Mouse (Mus musculus) urinary bladder, adult 2 months (tissue): ENCODE data around the gene Pdlim4. TPM values are rescaled to one million over a fixed set of nuclear protein-coding genes. Genes with fewer than 3 reads are reported as not detected.
"Not testable (repeated sequence)": the region's sequence is repeated elsewhere in the genome, so short reads cannot be mapped to it uniquely, and the experiment has no call there.

Source experiments
- DNase-seq: peaks from one replicate; pipeline ENCODE4 v3.0.0; 2022; ENCODE audit warnings: low spot score
- polyA plus RNA-seq: library from polyadenylated mRNA; depleted of rRNA; stranded (reverse); fragments of >200 nt; gene quantifications from 2 replicates; pipeline ENCODE4 v1.2.3, GENCODE M21; 2012; rRNA removed

Pdlim4 gene
- polyA plus RNA-seq, 1 experiment: 183 TPM

GRCm38 (mm10) chr11:54017596-54017995, 51.2 kb downstream of the Pdlim4 start:
- no peak for DNase-seq

GRCm38 (mm10) chr11:54016051-54016450, 52.8 kb downstream of the Pdlim4 start:
- no peak for DNase-seq

GRCm38 (mm10) chr11:54012961-54013360, 55.9 kb downstream of the Pdlim4 start:
- no peak for DNase-seq

- no peak for DNase-seq
Measured at GRCm38 (mm10) chr11:54011255-54011654, 57.6 kb downstream of the Pdlim4 start.

- DNase-seq: no peak
Measured at GRCm38 (mm10) chr11:54008416-54008920, 60.3 kb downstream of the Pdlim4 start.

GRCm38 (mm10) chr11:54007717-54008116, 61.1 kb downstream of the Pdlim4 start:
- DNase-seq: no peak

GRCm38 (mm10) chr11:54006901-54007300, 61.9 kb downstream of the Pdlim4 start:
- no peak for DNase-seq

GRCm38 (mm10) chr11:54006362-54006761, 62.5 kb downstream of the Pdlim4 start:
- DNase-seq: not testable (repeated sequence)

Other genes starting within 250 kb of the Pdlim4 start
- gene Gm12216, start 209.8 kb downstream of the Pdlim4 start, polyA plus RNA-seq: 16.5 and 17.0 TPM in 2 replicates
- gene Slc22a5, start 177.4 kb downstream of the Pdlim4 start, polyA plus RNA-seq: 26.2 and 30.0 TPM in 2 replicates
- 18.8 and 20.5 TPM in 2 replicates for gene Slc22a21, start 88.7 kb downstream of the Pdlim4 start, polyA plus RNA-seq
- gene Slc22a4, start 40.9 kb downstream of the Pdlim4 start, polyA plus RNA-seq: 1.5 and 2.6 TPM in 2 replicates
- 26.5 and 26.7 TPM in 2 replicates for gene P4ha2, start 31.1 kb upstream of the Pdlim4 start, polyA plus RNA-seq
- gene Csf2, start 180.7 kb upstream of the Pdlim4 start, polyA plus RNA-seq: 0.09 TPM in 1 of 2 replicates, not detected in the other
- gene Il3, start 198.3 kb upstream of the Pdlim4 start, polyA plus RNA-seq: not detected in 2 replicates
- 0.96 and 1.1 TPM in 2 replicates for gene Acsl6, start 234.8 kb upstream of the Pdlim4 start, polyA plus RNA-seq